Mouse (Mus musculus): ENCODE measurements around the gene Git2. TPM values are rescaled to one million over a fixed set of nuclear protein-coding genes. Genes with fewer than 3 reads are reported as not detected.

Git2 gene
- total RNA-seq, 1 experiment = 29.8 TPM

DNA sequence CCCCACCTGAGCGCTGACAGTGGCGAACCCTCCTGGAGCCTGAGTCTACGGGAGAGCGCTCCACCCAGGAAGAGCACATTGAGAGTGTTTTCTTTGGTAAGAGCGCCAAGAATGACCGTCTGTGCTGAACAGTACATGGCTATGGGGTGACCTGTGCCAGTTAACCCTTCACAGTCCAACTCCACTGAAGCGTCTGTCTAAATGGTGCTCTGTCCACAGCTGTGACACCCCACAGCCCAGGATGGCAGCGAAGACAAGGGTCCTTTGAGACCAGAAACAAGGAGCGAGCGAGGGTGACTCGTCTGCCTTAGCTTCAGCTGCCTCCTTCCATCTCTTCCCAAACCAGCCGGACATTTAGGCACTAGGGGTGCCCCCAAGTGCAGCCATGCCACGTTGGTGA, 86.6 kb downstream of the Git2 start:
- H3K4me1 ChIP-seq (ENCODE audit: control insufficient read depth in 2 of 2, insufficient read depth in 2 of 2, low read length in 2 of 2, poor library complexity in 1 of 2) = peaks cover 0 to 17% of the 10 kb centered on the region in 2 experiments; a peak in 1 of 4 replicates
- in situ Hi-C loops (cut with MboI; ENCODE audit: low sequenced_read_pairs in 2 of 2, unreplicated experiment in 2 of 2) = no loop called here
- H3K9me3 ChIP-seq (ENCODE audit: control insufficient read depth, insufficient read depth, low read depth, low read length) = no peaks in the 10 kb centered on the region
- no peaks in the 10 kb centered on the region for H3K36me3 ChIP-seq (ENCODE audit: control insufficient read depth, insufficient read depth, low read length, poor library complexity, severe bottlenecking)
- DNase-seq (ENCODE audit: low read depth, low spot score) = no peak
- H3K4me3 ChIP-seq (ENCODE audit: insufficient read depth in 1 of 2, low read depth in 1 of 2, low read length in 2 of 2, poor library complexity in 1 of 2, severe bottlenecking in 1 of 2) = no peak overlapping the region
- no peak overlapping the region for H3K9ac ChIP-seq (ENCODE audit: insufficient read depth, low read depth, low read length, poor library complexity, severe bottlenecking)
- no peak overlapping the region for H3K27ac ChIP-seq (ENCODE audit: insufficient read depth, low read depth, low read length, poor library complexity, severe bottlenecking)
- TF ChIP-seq CHD2 (IDR thresholded peaks at IDR 0.05; ENCODE audit: low read depth, low read length) (no peak), ZC3H11A (IDR thresholded peaks at IDR 0.05; ENCODE audit: borderline replicate concordance, low read depth, low read length) (no peak), HCFC1 (IDR thresholded peaks at IDR 0.05; ENCODE audit: borderline replicate concordance, insufficient read depth, low read length) (no peak), MAFK (IDR thresholded peaks at IDR 0.05; ENCODE audit: insufficient read depth, low read depth, low read length) (no peak), ZNF384 (IDR thresholded peaks at IDR 0.05; ENCODE audit: low read depth, low read length) (no peak)

DNA sequence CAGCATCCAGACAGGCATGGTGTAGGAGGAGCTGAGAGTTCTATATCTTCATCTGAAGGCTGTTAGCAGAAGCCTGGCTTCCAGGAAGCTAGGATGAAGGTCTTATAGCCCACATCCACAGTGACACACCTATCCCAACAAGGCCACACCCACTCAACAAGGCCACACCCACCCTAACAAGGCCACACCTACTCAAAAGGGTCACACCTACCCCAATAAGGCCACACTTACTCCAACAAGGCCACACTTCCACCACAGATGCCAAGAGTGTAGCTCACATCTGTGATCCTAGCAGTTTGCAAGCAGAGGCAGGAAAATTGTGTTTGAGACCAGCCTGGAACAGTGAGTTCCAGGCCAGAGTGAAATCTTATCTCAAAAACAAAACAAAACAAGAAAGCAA, 87.4 kb downstream of the Git2 start:
- H3K36me3 ChIP-seq (ENCODE audit: control insufficient read depth, insufficient read depth, low read length, poor library complexity, severe bottlenecking) = no peaks in the 10 kb centered on the region
- H3K9ac ChIP-seq (ENCODE audit: insufficient read depth, low read depth, low read length, poor library complexity, severe bottlenecking) = no peak overlapping the region
- no peak overlapping the region for H3K4me3 ChIP-seq (ENCODE audit: insufficient read depth in 1 of 2, low read depth in 1 of 2, low read length in 2 of 2, poor library complexity in 1 of 2, severe bottlenecking in 1 of 2)
- in situ Hi-C loops (cut with MboI; ENCODE audit: low sequenced_read_pairs in 2 of 2, unreplicated experiment in 2 of 2) = no loop called here
- no peaks in the 10 kb centered on the region for H3K9me3 ChIP-seq (ENCODE audit: control insufficient read depth, insufficient read depth, low read depth, low read length)
- TF ChIP-seq HCFC1 (IDR thresholded peaks at IDR 0.05; ENCODE audit: borderline replicate concordance, insufficient read depth, low read length) (no peak), CHD2 (IDR thresholded peaks at IDR 0.05; ENCODE audit: low read depth, low read length) (no peak), ZC3H11A (IDR thresholded peaks at IDR 0.05; ENCODE audit: borderline replicate concordance, low read depth, low read length) (no peak), ZNF384 (IDR thresholded peaks at IDR 0.05; ENCODE audit: low read depth, low read length) (no peak)
- peaks cover 0 to 17% of the 10 kb centered on the region in 2 experiments; a peak in 1 of 4 replicates for H3K4me1 ChIP-seq (ENCODE audit: control insufficient read depth in 2 of 2, insufficient read depth in 2 of 2, low read length in 2 of 2, poor library complexity in 1 of 2)
- no peak for DNase-seq (ENCODE audit: low read depth, low spot score)
- no peak overlapping the region for H3K27ac ChIP-seq (ENCODE audit: insufficient read depth, low read depth, low read length, poor library complexity, severe bottlenecking)

DNA sequence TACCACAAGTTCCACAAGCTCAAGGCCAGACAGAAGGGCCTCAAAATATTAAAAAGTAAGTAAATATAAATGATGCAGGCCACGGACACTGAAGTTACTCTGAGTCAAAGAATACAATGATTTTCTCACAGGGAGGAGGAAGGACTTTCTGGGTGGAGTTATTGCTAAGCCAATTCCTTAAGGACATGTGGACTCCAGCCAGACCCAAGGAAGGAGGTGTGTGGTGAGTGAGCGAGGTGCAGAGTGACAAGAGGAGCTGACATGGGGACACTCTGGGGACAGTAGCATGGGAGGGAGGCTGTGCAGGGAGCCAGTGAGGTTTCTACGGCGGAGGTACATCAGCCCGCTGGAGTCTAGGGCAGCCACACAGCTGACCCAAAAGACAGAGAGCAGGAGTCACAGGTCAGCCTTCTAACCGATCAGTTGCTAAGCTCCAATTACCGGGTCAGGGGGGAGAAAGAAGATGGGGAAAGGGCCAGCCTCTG, 88.5 kb downstream of the Git2 start:
- Histone ChIP-seq H3K27ac (ENCODE audit: insufficient read depth, low read depth, low read length, poor library complexity, severe bottlenecking) (no peak overlapping the region), H3K9ac (ENCODE audit: insufficient read depth, low read depth, low read length, poor library complexity, severe bottlenecking) (no peak overlapping the region)

DNA sequence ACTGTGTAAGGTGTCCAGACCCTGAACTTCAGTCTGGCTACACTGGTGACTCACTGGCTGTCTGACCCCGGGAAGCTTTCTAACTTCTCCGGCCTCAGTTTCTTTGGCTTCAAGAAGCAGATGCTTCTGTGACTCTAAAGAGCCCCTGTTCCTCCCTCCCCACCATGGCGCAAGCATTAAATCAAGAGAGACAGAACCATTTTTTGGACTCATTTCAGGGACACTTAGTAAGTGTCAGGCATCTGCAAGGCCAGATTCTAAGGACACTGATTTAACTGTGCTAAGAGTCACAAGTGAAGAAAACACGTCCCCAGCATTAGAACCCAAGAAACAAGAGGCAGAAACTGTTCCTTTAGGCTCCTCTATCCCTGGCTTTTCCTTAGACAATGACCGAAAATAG, 89.3 kb downstream of the Git2 start:
- Histone ChIP-seq H3K4me3 (ENCODE audit: insufficient read depth in 1 of 2, low read depth in 1 of 2, low read length in 2 of 2, poor library complexity in 1 of 2, severe bottlenecking in 1 of 2) (no peak overlapping the region), H3K36me3 (ENCODE audit: control insufficient read depth, insufficient read depth, low read length, poor library complexity, severe bottlenecking) (no peaks in the 10 kb centered on the region), H3K9me3 (ENCODE audit: control insufficient read depth, insufficient read depth, low read depth, low read length) (no peaks in the 10 kb centered on the region), H3K4me1 (ENCODE audit: control insufficient read depth in 2 of 2, insufficient read depth in 2 of 2, low read length in 2 of 2, poor library complexity in 1 of 2) (peaks cover 0 to 12% of the 10 kb centered on the region in 2 experiments; a peak in 1 of 4 replicates), H3K9ac (ENCODE audit: insufficient read depth, low read depth, low read length, poor library complexity, severe bottlenecking) (no peak overlapping the region), H3K27ac (ENCODE audit: insufficient read depth, low read depth, low read length, poor library complexity, severe bottlenecking) (no peak overlapping the region)
- TF ChIP-seq ZNF384 (IDR thresholded peaks at IDR 0.05; ENCODE audit: low read depth, low read length) (no peak), ZC3H11A (IDR thresholded peaks at IDR 0.05; ENCODE audit: borderline replicate concordance, low read depth, low read length) (no peak), CHD2 (IDR thresholded peaks at IDR 0.05; ENCODE audit: low read depth, low read length) (no peak)
- in situ Hi-C loops (cut with MboI; ENCODE audit: low sequenced_read_pairs in 2 of 2, unreplicated experiment in 2 of 2) = no loop called here
- DNase-seq (ENCODE audit: low read depth, low spot score) = no peak

More for the DNA sequence above, 88.5 kb downstream of the Git2 start:
- TF ChIP-seq ZNF384 (IDR thresholded peaks at IDR 0.05; ENCODE audit: low read depth, low read length) = no peak
- no peak for TF ChIP-seq MAFK (IDR thresholded peaks at IDR 0.05; ENCODE audit: insufficient read depth, low read depth, low read length)
- TF ChIP-seq CHD2 (IDR thresholded peaks at IDR 0.05; ENCODE audit: low read depth, low read length) = no peak
- TF ChIP-seq ZC3H11A (IDR thresholded peaks at IDR 0.05; ENCODE audit: borderline replicate concordance, low read depth, low read length) = no peak
- no peak for TF ChIP-seq HCFC1 (IDR thresholded peaks at IDR 0.05; ENCODE audit: borderline replicate concordance, insufficient read depth, low read length)
- peaks cover 0 to 12% of the 10 kb centered on the region in 2 experiments; a peak in 1 of 4 replicates for H3K4me1 ChIP-seq (ENCODE audit: control insufficient read depth in 2 of 2, insufficient read depth in 2 of 2, low read length in 2 of 2, poor library complexity in 1 of 2)
- in situ Hi-C loops (cut with MboI; ENCODE audit: low sequenced_read_pairs in 2 of 2, unreplicated experiment in 2 of 2) = no loop called here
- no peaks in the 10 kb centered on the region for H3K36me3 ChIP-seq (ENCODE audit: control insufficient read depth, insufficient read depth, low read length, poor library complexity, severe bottlenecking)
- no peak overlapping the region for H3K4me3 ChIP-seq (ENCODE audit: insufficient read depth in 1 of 2, low read depth in 1 of 2, low read length in 2 of 2, poor library complexity in 1 of 2, severe bottlenecking in 1 of 2)
- no peak for DNase-seq (ENCODE audit: low read depth, low spot score)
- no peaks in the 10 kb centered on the region for H3K9me3 ChIP-seq (ENCODE audit: control insufficient read depth, insufficient read depth, low read depth, low read length)

DNA sequence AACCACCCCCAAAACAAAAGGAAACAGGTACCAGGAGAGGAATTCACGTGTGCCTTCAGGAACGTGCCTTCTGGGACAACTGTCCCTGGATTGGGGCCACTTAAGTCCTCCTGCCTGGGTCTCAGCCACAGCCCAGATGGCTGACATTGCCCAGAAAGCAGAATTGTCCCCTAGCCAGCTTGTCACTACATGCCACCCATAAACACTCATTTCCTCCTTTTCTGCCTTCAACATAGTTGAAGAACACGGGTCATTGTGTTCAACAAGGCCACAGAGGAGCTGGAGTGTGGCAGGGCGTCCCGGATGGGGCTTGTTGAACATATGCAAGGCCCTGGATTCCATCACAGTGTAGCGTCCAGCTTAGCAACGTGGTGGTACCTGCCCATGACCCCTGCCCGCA, 93.6 kb downstream of the Git2 start:
- H3K4me1 ChIP-seq (ENCODE audit: control insufficient read depth in 2 of 2, insufficient read depth in 2 of 2, low read length in 2 of 2, poor library complexity in 1 of 2) = peaks cover 0 to 5% of the 10 kb centered on the region in 2 experiments; a peak in 1 of 4 replicates
- in situ Hi-C loops (cut with MboI; ENCODE audit: low sequenced_read_pairs in 2 of 2, unreplicated experiment in 2 of 2) = no loop called here
- no peaks in the 10 kb centered on the region for H3K9me3 ChIP-seq (ENCODE audit: control insufficient read depth, insufficient read depth, low read depth, low read length)
- TF ChIP-seq CHD2 (IDR thresholded peaks at IDR 0.05; ENCODE audit: low read depth, low read length) = no peak
- no peak for TF ChIP-seq MAFK (IDR thresholded peaks at IDR 0.05; ENCODE audit: insufficient read depth, low read depth, low read length)
- no peak for TF ChIP-seq ZC3H11A (IDR thresholded peaks at IDR 0.05; ENCODE audit: borderline replicate concordance, low read depth, low read length)
- TF ChIP-seq ZNF384 (IDR thresholded peaks at IDR 0.05; ENCODE audit: low read depth, low read length) = no peak
- TF ChIP-seq HCFC1 (IDR thresholded peaks at IDR 0.05; ENCODE audit: borderline replicate concordance, insufficient read depth, low read length) = no peak
- peaks cover 3% of the 10 kb centered on the region; the same call in 1 of the 2 replicates for H3K36me3 ChIP-seq (ENCODE audit: control insufficient read depth, insufficient read depth, low read length, poor library complexity, severe bottlenecking)
- DNase-seq (ENCODE audit: low read depth, low spot score) = no peak
- no peak overlapping the region for H3K9ac ChIP-seq (ENCODE audit: insufficient read depth, low read depth, low read length, poor library complexity, severe bottlenecking)
- no peak overlapping the region for H3K4me3 ChIP-seq (ENCODE audit: insufficient read depth in 1 of 2, low read depth in 1 of 2, low read length in 2 of 2, poor library complexity in 1 of 2, severe bottlenecking in 1 of 2)
- H3K27ac ChIP-seq (ENCODE audit: insufficient read depth, low read depth, low read length, poor library complexity, severe bottlenecking) = no peak overlapping the region

Data from ES-E14 (cell line).